Mouse (Mus musculus) limb, embryonic 10.5 days (tissue): ENCODE measurements around the gene Gm3880. TPM values are rescaled to one million over a fixed set of nuclear protein-coding genes. Genes with fewer than 3 reads are reported as not detected.

Experiments used
- polyA plus RNA-seq: library from polyadenylated mRNA; unstranded; fragments of >200 nt; fragmentation: Nextera tagmentation; extraction: Ambion mirVana; gene quantifications from 2 replicates; pipeline ENCODE4 v1.2.1, GENCODE M21; 2016

Gm3880 gene
- polyA plus RNA-seq, 1 experiment from 2014 or later = not detected

Other genes with a start within 250 kb of the Gm3880 start
- gene Hdac8, start 181.6 kb downstream of the Gm3880 start, polyA plus RNA-seq = 9.7 and 13.1 TPM in 2 replicates
- 10.1 and 12.9 TPM in 2 replicates for gene Phka1, start 42.7 kb downstream of the Gm3880 start, polyA plus RNA-seq
- not detected in 2 replicates for gene Gm9112, start 20.7 kb upstream of the Gm3880 start, polyA plus RNA-seq
- gene Dmrtc1b, start 20.9 kb upstream of the Gm3880 start, polyA plus RNA-seq = not detected in 2 replicates
- gene Dmrtc1c1, start 116.0 kb upstream of the Gm3880 start, polyA plus RNA-seq = not detected in 2 replicates
- gene Dmrtc1c2, start 167.6 kb upstream of the Gm3880 start, polyA plus RNA-seq = not detected in 2 replicates
- gene 1700031F05Rik, start 181.0 kb upstream of the Gm3880 start, polyA plus RNA-seq = not detected in 2 replicates
- gene Dmrtc1a, start 221.7 kb upstream of the Gm3880 start, polyA plus RNA-seq = 0.20 and 0.45 TPM in 2 replicates
- not detected in 2 replicates for gene 1700011M02Rik, start 221.9 kb upstream of the Gm3880 start, polyA plus RNA-seq
- 0.63 TPM in 1 of 2 replicates, not detected in the other for gene 1700018G05Rik, start 241.4 kb upstream of the Gm3880 start, polyA plus RNA-seq